Mouse (Mus musculus) kidney, adult 2 months (tissue): ENCODE results near the gene Uggt2. TPM values are rescaled to one million over a fixed set of nuclear protein-coding genes. Genes with fewer than 3 reads are reported as not detected.

Experiments
- DNase-seq: peaks from one replicate; pipeline ENCODE4 v3.0.0; 2021
- H3K27ac ChIP-seq: fragments of 200-500 bp; 2 replicates; pipeline ENCODE4 v1.5.1; 2012; ENCODE audit warnings: low read depth, low read length, control low read depth, inconsistent platforms; ENCODE audit not compliant: insufficient read depth
- H3K27me3 ChIP-seq: fragments of 200-500 bp; replicated peaks from 2 replicates; pipeline ENCODE4 v1.6.1; 2012; ENCODE audit warnings: mild to moderate bottlenecking, moderate library complexity, low read length, inconsistent platforms; ENCODE audit not compliant: control insufficient read depth, insufficient read depth
- H3K36me3 ChIP-seq: fragments of 200-500 bp; 2 replicates; pipeline ENCODE4 v1.6.1; 2012; ENCODE audit warnings: mild to moderate bottlenecking, moderate library complexity, low read length, inconsistent platforms; ENCODE audit not compliant: control insufficient read depth, insufficient read depth
- H3K4me1 ChIP-seq: fragments of 200-500 bp; 2 replicates; pipeline ENCODE4 v1.6.1; 2011; ENCODE audit warnings: low read length; ENCODE audit not compliant: control insufficient read depth, insufficient read depth
- H3K4me3 ChIP-seq: fragments of 200-500 bp; 2 replicates; pipeline ENCODE4 v1.5.1; 2011; ENCODE audit warnings: mild to moderate bottlenecking, low read depth, low read length, control low read depth; ENCODE audit not compliant: insufficient read depth
- CTCF ChIP-seq: fragments of 200-500 bp; conservative IDR thresholded peaks from 2 replicates; pipeline ENCODE4 v1.5.1; 2011; ENCODE audit warnings: low read depth, mild to moderate bottlenecking, control low read depth, low read length, moderate library complexity, mixed read lengths; ENCODE audit not compliant: insufficient read depth, insufficient read length
- POLR2A ChIP-seq: fragments of 200-500 bp; IDR thresholded peaks from one replicate; pipeline ENCODE4 v1.6.1; 2011; ENCODE audit warnings: low read depth, low read length, control low read depth
- WGBS: fragments of 180-500 bp; shearing (Covaris S2); methylation state at CpG from one replicate; pipeline ENCODE4 v1.1.7; 2018; 5-methylcytosine and 5-hydroxymethylcytosine counted together
- polyA plus RNA-seq: library from polyadenylated mRNA; depleted of rRNA; stranded (reverse); fragments of >200 nt; gene quantifications from 2 replicates; pipeline ENCODE4 v1.2.3, GENCODE M21; 2012

Uggt2 gene
- polyA plus RNA-seq, 1 experiment, result 3.4 TPM

DNA sequence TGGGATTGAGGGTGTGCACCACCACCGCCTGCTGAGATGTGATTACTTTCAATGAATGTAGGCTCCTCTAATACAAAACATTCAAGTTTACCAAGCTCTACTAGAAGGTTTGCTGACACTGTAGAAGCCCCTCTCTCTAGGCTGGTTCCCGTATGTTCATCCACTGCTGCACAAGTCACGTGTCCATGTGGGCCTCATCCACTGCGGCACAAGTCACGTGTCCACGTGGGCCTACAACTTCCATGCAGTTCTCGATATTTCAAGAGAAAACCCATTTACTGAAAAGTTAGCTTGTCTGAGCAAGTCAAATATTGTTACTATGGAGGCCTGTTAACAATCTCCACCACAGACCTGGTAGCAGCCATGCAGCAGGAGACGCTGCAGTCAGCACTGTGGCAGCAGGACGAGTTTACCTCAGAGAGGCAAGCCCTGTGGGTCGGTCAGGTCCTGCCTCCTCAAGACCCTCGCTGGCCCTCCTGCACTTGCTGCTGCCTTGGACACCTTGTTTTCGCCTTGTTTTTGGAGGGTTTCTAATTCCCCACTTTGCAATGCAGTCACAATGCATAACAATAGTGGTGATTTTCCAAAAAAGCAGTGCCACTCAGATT is 62.0 kb downstream of the Uggt2 start:
- TF ChIP-seq CTCF (no peak), POLR2A (no peak)
- H3K4me3 ChIP-seq, result no peak overlapping the region
- 84% methylated on average over 12 of the region's 12 CpGs for WGBS
- H3K4me1 ChIP-seq, result no peaks in the 10 kb centered on the region
- DNase-seq, result no peak
- no peaks in the 10 kb centered on the region for H3K27me3 ChIP-seq
- no peaks in the 10 kb centered on the region for H3K36me3 ChIP-seq
- H3K27ac ChIP-seq, result no peak overlapping the region

DNA sequence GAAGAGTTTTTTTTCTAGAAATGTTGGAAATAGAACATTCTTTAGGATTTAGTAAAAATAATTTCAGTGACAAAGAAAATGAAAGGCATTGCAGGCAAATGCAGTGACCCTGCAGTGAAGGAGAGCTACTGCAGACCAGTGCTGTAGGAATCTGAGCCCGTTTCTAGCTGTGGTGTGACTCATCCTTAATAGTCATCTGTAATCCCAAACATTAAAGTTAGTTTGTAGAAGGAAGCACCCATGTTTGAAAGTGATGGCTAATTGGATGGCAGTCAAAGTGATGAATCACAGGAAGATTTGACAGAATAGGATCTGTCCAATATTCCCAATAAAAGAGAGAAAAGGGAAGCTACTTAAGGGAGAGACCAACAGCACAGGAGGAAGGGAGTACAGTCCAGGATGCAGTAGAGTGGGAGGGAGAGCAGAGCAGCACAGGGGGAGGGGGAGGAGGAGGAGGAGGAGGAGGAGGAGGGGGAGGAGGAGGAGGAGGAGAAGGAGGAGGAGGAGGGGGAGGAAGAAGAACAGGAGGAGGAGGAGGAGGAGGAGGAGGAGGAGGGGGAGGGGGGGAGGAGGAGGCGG is 71.5 kb downstream of the Uggt2 start:
- WGBS, result 43% methylated on average over 2 of the region's 2 CpGs
- Histone ChIP-seq H3K27ac (no peak overlapping the region), H3K4me3 (no peak overlapping the region), H3K4me1 (no peaks in the 10 kb centered on the region), H3K27me3 (no peaks in the 10 kb centered on the region; the same call in 1 of the 2 replicates), H3K36me3 (no peaks in the 10 kb centered on the region)
- no peak for DNase-seq
- TF ChIP-seq POLR2A (no peak), CTCF (no peak)

GRCm38 (mm10) chr14:119027130-119027529 is 72.1 kb downstream of the Uggt2 start:
- TF ChIP-seq CTCF (peak; percentile 99), POLR2A (no peak)
- Histone ChIP-seq H3K4me1 (no peaks in the 10 kb centered on the region), H3K4me3 (no peak overlapping the region), H3K27me3 (no peaks in the 10 kb centered on the region; the same call in 1 of the 2 replicates), H3K27ac (no peak overlapping the region), H3K36me3 (no peaks in the 10 kb centered on the region)
- DNase-seq, result peak; percentile 79
- 40% methylated on average over 4 of the region's 4 CpGs for WGBS

GRCm38 (mm10) chr14:119025889-119026288 is 73.3 kb downstream of the Uggt2 start:
- 67% methylated on average over 5 of the region's 5 CpGs for WGBS
- DNase-seq, result peak; percentile 7
- TF ChIP-seq POLR2A, result no peak
- peak; percentile 44 for TF ChIP-seq CTCF
- no peaks in the 10 kb centered on the region for H3K4me1 ChIP-seq
- H3K27me3 ChIP-seq, result no peaks in the 10 kb centered on the region; the same call in 1 of the 2 replicates
- H3K36me3 ChIP-seq, result no peaks in the 10 kb centered on the region
- H3K27ac ChIP-seq, result no peak overlapping the region
- no peak overlapping the region for H3K4me3 ChIP-seq

- WGBS, result 81% methylated on average over 12 of the region's 12 CpGs
- no peaks in the 10 kb centered on the region for H3K36me3 ChIP-seq
- no peak for DNase-seq
- H3K4me3 ChIP-seq, result no peak overlapping the region
- TF ChIP-seq CTCF (no peak), POLR2A (no peak)
- no peak overlapping the region for H3K27ac ChIP-seq
- no peaks in the 10 kb centered on the region for H3K27me3 ChIP-seq
- no peaks in the 10 kb centered on the region for H3K4me1 ChIP-seq
These were observed 85.7 kb downstream of the Uggt2 start for GRCm38 (mm10) chr14:119013549-119013948.

DNA sequence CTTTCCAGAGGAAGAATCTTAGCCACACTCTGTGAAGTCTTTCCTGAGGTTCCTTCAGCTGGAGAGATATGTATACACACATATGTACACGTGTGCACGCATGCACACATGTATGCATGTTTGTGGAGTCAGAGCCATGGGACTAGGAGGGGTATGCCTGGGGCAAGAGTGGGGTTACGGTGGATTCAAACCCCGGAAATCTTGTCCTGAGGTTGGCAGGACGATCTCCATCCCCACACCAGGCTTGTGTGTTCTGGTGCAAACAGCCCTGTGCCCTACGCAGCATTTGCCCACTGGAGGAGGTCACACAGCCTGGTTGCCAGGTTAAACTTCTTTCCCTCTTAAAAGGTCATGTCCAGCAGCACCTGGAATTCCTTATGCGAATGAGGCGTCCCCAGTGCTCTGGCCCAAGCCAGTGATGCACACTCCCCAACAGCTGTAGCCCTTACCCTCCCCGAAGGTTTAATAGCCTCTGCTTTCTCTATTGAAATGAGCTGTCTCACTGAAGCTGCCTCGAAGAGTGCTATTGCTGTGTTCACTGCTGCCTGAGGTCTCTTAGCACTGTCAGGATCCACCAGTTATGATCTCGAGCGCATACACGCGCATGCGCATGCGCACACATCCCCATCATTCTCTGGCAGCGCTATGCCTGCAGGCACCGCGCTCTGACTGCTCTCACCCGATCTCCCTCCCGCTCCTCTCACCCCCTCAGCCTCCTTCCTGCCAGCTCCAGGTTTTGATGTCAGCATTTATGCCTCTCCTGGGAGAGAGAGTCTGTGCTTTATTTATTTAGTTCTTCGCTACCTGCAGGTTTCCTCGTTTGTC is 86.4 kb downstream of the Uggt2 start:
- H3K4me1 ChIP-seq, result no peaks in the 10 kb centered on the region

DNA sequence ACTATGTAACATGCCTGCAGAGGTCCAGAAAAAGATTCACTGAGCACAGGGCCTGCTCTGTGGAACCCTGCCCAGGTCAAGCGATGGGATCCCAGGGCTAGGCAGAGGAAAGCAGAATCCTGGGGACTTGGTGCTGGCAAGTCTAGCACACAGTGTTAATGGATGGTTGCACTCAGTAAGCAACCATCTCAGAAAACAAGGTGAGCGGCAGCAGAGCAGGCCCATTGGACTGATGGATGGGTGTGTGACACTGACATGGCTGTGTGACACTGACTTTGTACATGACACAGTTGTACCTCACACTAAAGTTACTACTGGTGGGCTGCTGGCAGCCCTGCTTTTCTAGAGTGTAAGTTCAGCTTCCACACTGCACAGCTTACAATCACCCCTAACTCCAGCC is 89.7 kb downstream of the Uggt2 start:
- no peaks in the 10 kb centered on the region for H3K27me3 ChIP-seq
- WGBS, result 93% methylated on average over 2 of the region's 2 CpGs
- no peak for TF ChIP-seq CTCF
- no peak for TF ChIP-seq POLR2A

More for the DNA sequence above, 86.4 kb downstream of the Uggt2 start:
- 67% methylated on average over 23 of the region's 23 CpGs for WGBS
- peak; percentile 33 for DNase-seq
- H3K4me3 ChIP-seq, result 0 out of 2 replicates have a peak overlapping the region, but pooled peaks have one; percentile 7
- H3K36me3 ChIP-seq, result no peaks in the 10 kb centered on the region
- TF ChIP-seq POLR2A, result no peak
- TF ChIP-seq CTCF, result no peak
- H3K27ac ChIP-seq, result no peak overlapping the region
- H3K27me3 ChIP-seq, result no peaks in the 10 kb centered on the region

More for the DNA sequence above, 89.7 kb downstream of the Uggt2 start:
- no peak for DNase-seq
- Histone ChIP-seq H3K27ac (no peak overlapping the region), H3K4me1 (no peaks in the 10 kb centered on the region), H3K4me3 (no peak overlapping the region), H3K36me3 (no peaks in the 10 kb centered on the region)
